20 mouse cellular contexts compared by ENCODE assay signal in the genomic region with DNA sequence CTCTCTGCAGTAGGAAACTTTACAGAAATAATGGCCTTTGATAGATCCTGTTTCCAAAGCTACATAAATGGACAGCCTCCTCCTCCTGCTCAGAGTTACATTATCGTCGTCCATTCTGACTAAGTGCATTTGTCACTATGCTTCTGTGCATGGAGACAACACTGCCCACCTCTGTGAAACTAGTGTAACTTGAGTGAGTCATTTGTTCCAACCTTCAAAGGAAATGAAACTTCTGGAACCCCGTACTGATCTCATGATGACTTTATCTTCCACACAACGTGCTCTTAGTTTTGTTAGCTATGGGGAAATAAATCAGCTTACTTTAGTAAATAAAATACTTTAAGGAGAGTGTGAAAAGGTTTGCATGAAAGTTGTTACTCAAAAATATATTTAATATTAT. TPM values are rescaled to one million over a fixed set of nuclear protein-coding genes. Genes with fewer than 3 reads are reported as not detected.
"Had no signal": no experiment of that assay in that cellular context is flagged by ENCODE, and none has a peak within 500 bp of the region (broad histone marks: within the 10 kb centered on the region; RNA-seq: fewer than 3 reads in every experiment).

No protein-coding gene starts in this region.

- H3K9me3 ChIP-seq: lung, embryonic 15.5 days; midbrain, embryonic 13.5 days; midbrain, embryonic 15.5 days; neural tube, embryonic 13.5 days; neural tube, embryonic 15.5 days had no signal

- DNase-seq: liver, postnatal 0 days; lung, adult 2 months; lung, postnatal 14 days; lung, postnatal 36 days; retina, postnatal 1 day; right cerebral cortex, postnatal 14 days; right cerebral cortex, postnatal 4 days; spleen, adult 18-20 months; thymus, adult 18-20 months; thymus, postnatal 14 days; thymus, postnatal 36 days had no signal

- H3K4me3 ChIP-seq: lung, embryonic 15.5 days; megakaryocyte, embryonic 14.5 days; midbrain, embryonic 13.5 days; midbrain, embryonic 15.5 days; neural tube, embryonic 13.5 days; neural tube, embryonic 15.5 days had no signal

- H3K4me1 ChIP-seq: megakaryocyte, embryonic 14.5 days; midbrain, embryonic 15.5 days; neural tube, embryonic 13.5 days; neural tube, embryonic 15.5 days had no signal

- H3K27me3 ChIP-seq: lung, embryonic 15.5 days; megakaryocyte, embryonic 14.5 days; midbrain, embryonic 13.5 days; midbrain, embryonic 15.5 days; neural tube, embryonic 13.5 days; neural tube, embryonic 15.5 days had no signal

- ATAC-seq: liver, postnatal 0 days; lung, postnatal 0 days; midbrain, embryonic 13.5 days; midbrain, embryonic 15.5 days had no signal

- H3K4me2 ChIP-seq: lung, embryonic 15.5 days; midbrain, embryonic 11.5 days; midbrain, embryonic 13.5 days; midbrain, embryonic 15.5 days; neural tube, embryonic 13.5 days; neural tube, embryonic 15.5 days had no signal

- H3K9ac ChIP-seq: liver, postnatal 0 days; lung, embryonic 15.5 days; midbrain, embryonic 13.5 days; midbrain, embryonic 15.5 days; neural tube, embryonic 13.5 days; neural tube, embryonic 15.5 days had no signal

- H3K36me3 ChIP-seq: lung, embryonic 15.5 days; midbrain, embryonic 13.5 days; midbrain, embryonic 15.5 days; neural tube, embryonic 13.5 days; neural tube, embryonic 15.5 days had no signal

- H3K27ac ChIP-seq: lung, embryonic 15.5 days; macrophage; midbrain, embryonic 13.5 days; midbrain, embryonic 15.5 days; neural tube, embryonic 13.5 days; neural tube, embryonic 15.5 days had no signal

RNA-seq across cellular contexts. Expression of a gene that starts 50.1 kb away (rescaled TPM):
- polyA plus RNA-seq: macrophage had no signal
